12 mouse cellular contexts compared by ENCODE assay signal in genomic region chr12:100895504-100895903, GRCm38 (mm10). TPM values are rescaled to one million over a fixed set of nuclear protein-coding genes. Genes with fewer than 3 reads are reported as not detected.
A peak's percentile ranks its signal among the peaks of the same experiment; 100 is the strongest.
DNase-seq lines count a peak whose midpoint lies in the region; ATAC-seq and TF ChIP-seq lines count a peak whose summit lies in the region.
"Had no signal": no experiment of that assay in that cellular context is flagged by ENCODE, and none has a peak within 500 bp of the region (broad histone marks: within the 10 kb centered on the region; RNA-seq: fewer than 3 reads in every experiment).

No protein-coding gene starts in this region.

- 3% methylated on average over 2 of the region's 2 CpGs for WGBS in spleen, adult 2 months
- 19% methylated on average over 2 of the region's 2 CpGs for WGBS in heart, embryonic 11.5 days (ENCODE audit: insufficient replicate concordance)

- H3K9ac ChIP-seq in heart, embryonic 11.5 days (ENCODE audit: low read depth, low read length), result no peak overlapping the region
- H3K9ac ChIP-seq: liver, embryonic 12.5 days had no signal

- no peaks in the 10 kb centered on the region for H3K9me3 ChIP-seq in heart, embryonic 11.5 days (replicated peaks; ENCODE audit: control insufficient read depth, low read length)
- H3K9me3 ChIP-seq: liver, embryonic 12.5 days had no signal

- no peak overlapping the region for H3K4me3 ChIP-seq in spleen, adult 2 months (ENCODE audit: extremely low read depth, insufficient read depth, insufficient read length)
- no peak overlapping the region for H3K4me3 ChIP-seq in heart, embryonic 11.5 days (ENCODE audit: low read depth, low read length)
- H3K4me3 ChIP-seq: liver, embryonic 12.5 days had no signal

- H3K27ac ChIP-seq in spleen, adult 2 months (ENCODE audit: insufficient read depth, low read length), result peak overlapping the region; percentile 13; the same call in 1 of the 2 replicates
- no peak overlapping the region for H3K27ac ChIP-seq in heart, embryonic 11.5 days (ENCODE audit: low read depth, low read length)
- H3K27ac ChIP-seq: liver, embryonic 12.5 days had no signal

- H3K4me1 ChIP-seq in spleen, adult 2 months (ENCODE audit: control insufficient read depth, insufficient read depth, insufficient read length), result peaks cover 6% of the 10 kb centered on the region; the same call in 1 of the 2 replicates
- no peaks in the 10 kb centered on the region for H3K4me1 ChIP-seq in heart, embryonic 11.5 days (ENCODE audit: control insufficient read depth, insufficient read depth, low read length)

- intact Hi-C loops in gastrocnemius, postnatal 36 days (cut with DNase I), result no loop called here

- TF ChIP-seq POLR2A in spleen, adult 2 months (IDR thresholded peaks at IDR 0.05; ENCODE audit: low read depth, low read length), result no peak

- ATAC-seq in neutrophil, adult 5-6 weeks (ENCODE audit: extremely low read depth, insufficient number of reproducible peaks, low FRiP score, poor library complexity, severe bottlenecking), result peak; percentile 50; the same call in 1 of the 2 replicates
- no peak for ATAC-seq in heart, embryonic 11.5 days (replicated peaks; ENCODE audit: insufficient number of reproducible peaks, low FRiP score, low TSS enrichment)
- ATAC-seq: liver, embryonic 12.5 days; lung, postnatal 0 days had no signal

- H3K27me3 ChIP-seq in spleen, adult 2 months (ENCODE audit: control insufficient read depth, insufficient read depth, low read length), result peaks cover 2% of the 10 kb centered on the region; the same call in 1 of the 2 replicates
- H3K27me3 ChIP-seq in heart, embryonic 11.5 days (ENCODE audit: control insufficient read depth, insufficient read depth, low read length), result peaks cover 41% of the 10 kb centered on the region

- H3K36me3 ChIP-seq in spleen, adult 2 months (ENCODE audit: control insufficient read depth, insufficient read depth, low read length), result no peaks in the 10 kb centered on the region
- H3K36me3 ChIP-seq in heart, embryonic 11.5 days (ENCODE audit: control insufficient read depth, insufficient read depth, low read length), result no peaks in the 10 kb centered on the region
- H3K36me3 ChIP-seq: liver, embryonic 12.5 days had no signal

- DNase-seq in spleen, adult 2 months (ENCODE audit: low read depth in 1 of 2, low spot score in 2 of 2), result peak in 1 of 2 experiments; percentile 59
- no peak for DNase-seq in spleen, adult 18-20 months
- DNase-seq in ZHBTc4 (ENCODE audit: low read depth, low spot score), result peak; percentile 36
- peak; percentile 93 for DNase-seq in induced T-regulatory cell, adult 2 months (ENCODE audit: low read depth)
- DNase-seq in ovary, postnatal 36 days (ENCODE audit: low spot score), result no peak
- no peak for DNase-seq in gastrocnemius, postnatal 36 days
- DNase-seq: cerebellum, adult 18-20 months; kidney, adult 18-20 months had no signal

- no peak for TF ChIP-seq CTCF in spleen, adult 2 months (IDR thresholded peaks at IDR 0.05; ENCODE audit: extremely low read depth, insufficient read depth, insufficient read length, insufficient replicate concordance)

- no peak overlapping the region for H3K4me2 ChIP-seq in heart, embryonic 11.5 days
- H3K4me2 ChIP-seq: liver, embryonic 12.5 days had no signal

RNA-seq across cellular contexts. Expression of gene Gpr68, which starts 12.5 kb away (rescaled TPM):
- 14.0 and 18.2 TPM in 2 replicates for polyA plus RNA-seq in spleen, adult 2 months (2012; rRNA removed)
- 5.1 and 6.4 TPM in 2 replicates for total RNA-seq in neutrophil, adult 5-6 weeks (2017)
- total RNA-seq in gastrocnemius, postnatal 36 days (2021), result under 1 TPM; 0.10 to 0.15 TPM
- 3.2 and 4.2 TPM in 2 replicates for polyA plus RNA-seq in heart, embryonic 11.5 days (2014; fragmentation: Nextera tagmentation; extraction: Ambion mirVana)

Comparison
In these comparisons a context has a peak if more than half of its experiments do, and no peak if none do; other contexts are left out.
1. DNase-seq: peak in ZHBTc4 (single experiment) and induced T-regulatory cell, adult 2 months (single experiment); none in spleen, adult 18-20 months (0 of 2), ovary, postnatal 36 days (single experiment) and gastrocnemius, postnatal 36 days (0 of 2).